Mouse (Mus musculus) adrenal gland, postnatal 10 days (tissue): ENCODE results near the gene Nptx1. TPM values are rescaled to one million over a fixed set of nuclear protein-coding genes. Genes with fewer than 3 reads are reported as not detected.
A peak's percentile ranks its signal among the peaks of the same experiment; 100 is the strongest.

ENCODE experiments used
- DNase-seq: peaks from one replicate; pipeline ENCODE4 v3.0.0; 2021; ENCODE audit warnings: mixed read lengths
- total RNA-seq, 2 experiments: library from RNA; stranded (reverse); gene quantifications; 2 replicates each; pipeline ENCODE4 v1.2.3; 2021

Nptx1 gene
- total RNA-seq, 2 experiments from 2014 or later, result 2.5 to 3.4 TPM

DNA sequence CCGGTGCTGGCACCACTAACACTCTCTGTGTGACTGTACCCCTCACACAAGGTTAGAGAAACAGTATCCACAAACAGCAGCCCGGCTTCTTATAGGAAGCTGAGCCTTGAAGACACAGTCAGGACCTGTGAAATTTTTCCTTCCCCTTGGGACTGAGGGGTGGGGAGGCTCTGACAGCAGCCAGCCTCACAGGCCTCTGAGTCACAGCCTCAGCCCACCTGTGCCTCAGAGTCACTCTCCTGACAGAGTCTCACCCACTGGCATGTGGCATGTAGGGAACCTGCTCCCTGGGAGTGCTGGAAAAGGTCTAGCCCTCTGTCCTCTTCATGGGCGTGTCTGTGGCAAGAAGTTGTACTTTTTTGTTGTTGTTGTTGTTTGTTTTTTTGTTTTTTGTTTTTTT is 3.9 kb upstream of the Nptx1 start:
- DNase-seq, result no peak

DNA sequence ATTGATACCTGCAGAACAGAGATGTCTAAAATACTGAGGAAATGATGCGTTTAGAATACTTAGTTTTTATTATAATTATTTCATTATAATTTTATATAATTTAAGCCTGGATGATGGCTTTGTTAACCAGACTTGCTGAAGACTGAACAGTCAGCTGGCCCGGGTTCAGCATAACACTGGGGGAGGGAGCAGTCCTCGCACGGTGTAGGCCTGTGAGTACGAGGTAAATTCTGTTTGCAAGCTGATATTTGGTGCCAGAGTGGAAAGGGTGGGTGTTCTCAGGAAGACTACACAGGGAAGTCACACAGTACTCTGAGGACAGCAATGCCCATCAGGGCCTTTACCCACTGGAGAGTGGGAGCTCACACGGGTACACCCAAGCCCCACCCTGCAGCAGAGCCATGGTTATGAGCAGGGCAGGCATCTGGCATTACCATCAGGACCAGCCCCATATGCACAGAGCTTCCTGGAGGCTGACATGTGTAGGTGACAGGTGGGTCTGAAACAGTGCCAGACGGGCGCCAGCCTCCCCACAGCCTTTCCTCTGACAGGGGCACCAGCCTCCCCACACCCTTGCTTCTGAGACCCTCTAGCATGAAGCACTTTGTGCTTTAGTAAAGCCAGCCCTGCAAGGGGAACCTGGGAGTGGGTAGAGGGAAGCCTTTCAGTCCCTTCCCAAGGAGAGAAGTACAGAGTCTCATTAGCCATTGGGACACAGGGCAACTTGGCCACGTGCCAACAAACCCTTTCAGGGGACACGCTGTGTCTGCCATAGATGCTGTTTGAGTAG is 3.2 kb upstream of the Nptx1 start:
- no peak for DNase-seq

DNA sequence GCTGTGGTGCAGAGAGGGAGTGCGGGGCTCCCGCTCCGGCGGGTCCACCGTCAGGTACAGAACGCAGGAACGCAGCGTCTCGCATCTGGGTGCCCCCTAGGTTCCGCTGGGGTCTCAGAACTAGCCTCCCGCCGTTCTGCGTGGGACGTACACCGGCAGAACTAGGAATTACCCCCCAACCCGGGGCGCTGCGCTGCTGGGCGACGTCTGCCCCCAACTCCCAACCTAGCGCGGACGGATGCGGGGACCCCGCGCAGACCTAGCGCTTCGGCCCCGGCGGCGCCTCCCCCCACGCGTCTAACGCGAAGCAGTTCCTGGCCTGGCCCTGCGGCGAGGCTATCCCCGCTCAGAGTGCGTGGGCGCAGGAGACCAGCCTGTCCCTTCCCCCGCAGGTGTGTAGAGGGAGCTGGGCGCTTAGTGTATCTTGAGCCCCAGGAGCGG is 1.8 kb upstream of the Nptx1 start:
- peak; percentile 33 for DNase-seq

DNA sequence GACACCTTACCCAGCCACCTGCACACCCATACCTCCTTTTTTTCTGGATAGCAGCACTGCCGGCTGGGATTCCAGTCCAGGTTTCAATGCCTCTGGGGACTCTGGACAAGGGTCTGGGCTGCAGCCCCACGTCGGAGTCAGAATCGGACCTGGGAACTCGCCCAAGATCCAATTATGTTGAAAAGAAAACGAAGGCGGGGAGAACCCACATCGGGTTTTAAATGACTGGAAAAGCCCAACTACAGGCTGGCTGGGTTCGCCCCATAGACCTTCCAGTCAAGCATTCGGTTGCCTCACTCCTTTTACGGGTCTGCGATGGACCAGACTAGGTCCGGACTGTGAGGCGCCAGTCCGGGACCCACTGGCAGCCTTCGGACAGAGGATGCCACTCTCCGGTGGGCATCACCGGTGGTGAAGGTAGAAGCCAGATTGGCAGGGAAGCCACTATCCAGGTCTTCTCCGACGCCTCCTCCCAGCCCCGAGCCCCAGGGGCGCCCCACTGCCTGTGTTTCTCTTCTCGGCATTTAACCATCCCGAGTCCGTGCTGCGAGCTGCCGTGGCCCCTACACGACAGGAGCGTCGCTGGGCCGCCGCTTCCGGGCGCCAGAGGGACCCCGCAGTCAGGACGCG is 1.3 kb upstream of the Nptx1 start:
- peak; percentile 13 for DNase-seq

DNA sequence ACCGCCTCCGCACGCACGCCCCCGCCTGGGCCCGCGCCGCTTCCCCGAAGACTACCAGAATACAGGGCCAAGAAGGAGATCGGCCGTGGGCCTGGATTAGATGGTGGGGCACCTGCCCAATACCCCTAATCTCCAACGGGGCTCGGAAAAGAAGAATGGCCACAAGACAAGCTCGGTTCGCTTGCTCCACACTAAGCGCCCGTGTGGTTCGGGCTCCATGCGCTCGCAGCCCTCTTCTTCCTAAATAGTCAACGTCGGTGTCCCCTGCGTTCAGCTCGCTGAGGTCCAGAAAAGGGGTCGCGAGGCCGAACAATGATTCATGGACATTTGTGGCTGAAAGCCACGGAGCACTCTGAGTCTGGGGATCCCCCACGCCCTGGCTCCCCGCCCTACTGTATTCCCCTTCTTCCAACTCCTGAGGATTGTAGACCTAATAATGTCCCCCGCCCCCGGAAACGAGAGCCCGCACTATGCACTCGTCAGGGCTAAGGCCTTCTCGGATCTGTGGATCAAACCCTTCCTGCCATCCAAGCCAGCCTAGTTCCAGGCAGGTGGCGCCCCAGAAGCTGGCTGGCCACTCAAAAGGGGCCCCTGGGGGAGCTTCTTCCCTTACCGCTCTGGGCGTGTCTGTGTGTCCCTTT is 518 bp upstream of the Nptx1 start:
- peak; percentile 27 for DNase-seq

DNA sequence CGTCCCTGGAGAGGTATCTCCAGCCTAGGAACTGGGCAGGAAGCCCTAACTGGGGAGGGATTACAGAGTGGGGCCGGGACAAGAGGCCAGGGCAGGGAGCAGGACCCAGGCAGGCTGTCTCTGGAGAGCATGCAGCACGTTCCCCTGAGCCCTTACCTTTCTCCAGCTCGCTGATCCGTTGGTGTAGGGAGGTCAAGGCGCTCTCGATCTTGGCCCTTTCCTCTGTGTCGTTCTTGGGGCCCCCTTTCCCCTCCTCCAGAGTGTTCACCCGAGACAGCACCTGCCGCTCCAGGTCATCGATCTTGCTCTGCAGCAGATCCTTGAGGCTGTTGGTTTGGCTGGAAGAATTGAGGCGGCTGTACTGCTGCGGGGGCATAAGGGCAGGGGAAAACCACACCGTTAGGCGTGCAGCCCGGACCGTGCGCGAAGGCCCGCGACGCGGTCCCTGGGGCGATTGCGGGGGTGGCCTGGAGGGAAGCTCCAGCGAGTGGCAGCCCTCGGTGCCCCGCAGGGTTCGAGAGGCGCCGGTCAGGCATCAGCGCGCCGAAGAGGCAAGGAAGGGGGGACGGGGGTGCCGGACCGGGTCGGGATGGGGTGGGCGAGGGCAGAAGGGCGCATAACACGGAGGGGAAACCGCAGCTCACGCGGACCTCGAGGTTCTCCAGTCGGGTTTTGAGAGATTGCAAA is 914 bp downstream of the Nptx1 start:
- peak; percentile 74 for DNase-seq

DNA sequence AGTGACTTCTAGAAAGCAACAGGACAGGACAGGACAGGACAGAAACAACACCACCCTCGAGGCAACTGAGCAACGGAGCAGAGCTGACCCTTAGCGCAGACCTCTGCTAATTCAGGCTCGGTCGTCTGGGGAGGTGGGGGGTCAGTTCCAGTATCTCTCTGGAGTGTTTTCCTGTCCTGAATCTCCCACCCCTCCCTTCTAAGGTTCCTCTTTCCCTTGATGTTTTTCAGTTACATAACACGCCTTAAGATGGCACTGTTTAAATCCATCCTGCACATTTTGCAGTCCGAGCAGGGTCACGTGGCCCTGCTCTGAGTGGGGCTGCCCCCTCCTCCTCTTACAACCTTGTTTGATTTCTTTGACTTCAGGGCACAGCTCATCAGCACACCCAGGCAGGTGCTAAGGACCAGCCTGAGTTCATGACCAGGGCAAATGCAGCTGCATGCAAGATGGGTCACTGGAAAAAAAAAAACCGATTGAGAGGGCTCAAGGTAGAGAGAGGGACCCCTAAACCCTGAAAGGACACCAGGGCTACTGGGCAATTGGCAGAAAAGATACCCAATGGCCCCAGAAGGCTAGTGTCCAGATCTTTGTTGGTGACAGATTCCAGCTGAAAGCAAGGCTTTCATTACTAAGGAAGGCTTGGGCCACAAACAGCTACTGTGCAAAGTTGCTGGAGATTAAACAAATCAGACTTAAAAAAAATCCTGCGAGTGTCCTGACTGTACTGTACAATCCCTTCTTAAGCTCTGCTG is 1.6 kb downstream of the Nptx1 start:
- no peak for DNase-seq

DNA sequence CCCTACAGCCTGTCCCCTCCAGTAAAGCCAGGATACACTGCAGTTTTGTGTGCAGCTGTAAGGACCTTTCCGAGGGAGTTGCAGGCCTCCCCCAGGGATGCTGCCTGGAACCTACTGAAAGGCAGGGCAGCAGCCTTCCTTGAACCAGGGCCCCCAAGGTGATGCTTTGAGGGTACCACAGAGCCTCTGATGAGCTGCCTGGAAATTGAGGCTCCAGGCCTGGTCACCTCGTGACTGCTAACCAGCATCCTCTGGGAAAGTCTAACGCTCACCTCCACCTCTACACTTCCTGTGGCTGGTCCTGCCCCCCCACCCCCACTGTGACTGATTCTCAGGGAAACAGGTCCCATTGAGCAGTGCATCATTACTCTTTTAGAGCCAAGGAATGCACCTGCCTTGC is 2.3 kb downstream of the Nptx1 start:
- no peak for DNase-seq

DNA sequence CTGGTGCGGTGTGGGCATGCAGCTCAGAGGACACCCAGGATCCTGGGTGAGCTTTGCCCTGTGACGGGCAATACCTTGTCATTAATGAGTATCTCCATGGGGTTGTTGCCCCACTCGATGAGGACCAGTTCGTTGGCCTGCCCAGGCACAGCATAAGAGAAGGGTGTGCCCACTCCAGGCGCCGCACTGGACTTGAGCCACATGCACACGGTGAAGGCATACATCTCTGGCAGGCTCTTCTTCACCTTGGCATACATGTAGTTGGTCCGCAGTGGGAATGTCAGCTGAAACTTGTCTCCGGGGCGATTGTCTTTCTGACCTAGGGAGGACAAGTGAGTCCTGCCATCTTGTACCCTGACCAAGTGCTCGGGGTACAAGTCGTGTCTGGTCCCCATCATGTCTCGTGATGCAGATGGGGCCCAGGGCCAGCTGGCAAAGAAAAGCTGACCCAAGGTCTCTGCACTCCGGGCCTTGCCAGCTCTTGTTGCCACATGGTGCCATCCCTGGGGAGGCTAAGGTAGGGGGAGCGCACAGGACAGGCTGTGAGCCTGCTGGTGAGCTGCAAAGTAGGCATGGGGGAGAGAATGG is 2.9 kb downstream of the Nptx1 start:
- peak; percentile 84 for DNase-seq

DNA sequence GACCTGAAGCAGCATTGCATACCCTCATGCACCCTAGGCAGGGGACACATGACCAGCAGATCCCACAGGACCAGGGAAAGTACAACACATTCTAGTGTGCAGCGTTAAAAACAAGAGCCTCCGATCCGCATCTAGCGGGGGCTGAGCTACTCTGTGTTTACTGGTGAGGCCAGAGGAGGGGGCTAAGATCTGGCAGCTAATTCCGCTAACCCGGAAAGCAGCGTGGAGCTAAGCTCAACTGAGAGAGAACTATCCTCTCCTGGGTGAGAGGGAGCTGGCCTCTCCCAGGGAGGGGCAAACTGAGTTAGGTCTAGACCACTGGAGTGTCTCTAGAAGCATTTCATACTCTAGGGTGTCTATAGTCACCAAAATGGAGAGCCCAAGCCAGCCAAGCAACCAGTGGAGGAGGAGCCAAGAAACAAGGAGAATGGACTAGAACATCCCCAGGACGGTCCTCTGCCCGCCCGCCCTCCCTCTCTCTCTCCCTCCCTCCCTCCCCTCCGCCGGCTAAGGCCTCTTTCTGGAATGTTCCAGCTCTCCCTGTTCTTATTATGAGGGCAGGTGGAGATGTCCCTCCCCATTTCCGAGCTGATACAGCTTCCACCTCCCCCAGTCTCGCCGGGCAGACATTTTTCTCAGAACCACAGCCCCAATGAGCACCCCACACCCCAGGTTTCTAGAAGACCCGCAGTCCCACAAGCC is 3.6 kb downstream of the Nptx1 start:
- DNase-seq, result no peak

DNA sequence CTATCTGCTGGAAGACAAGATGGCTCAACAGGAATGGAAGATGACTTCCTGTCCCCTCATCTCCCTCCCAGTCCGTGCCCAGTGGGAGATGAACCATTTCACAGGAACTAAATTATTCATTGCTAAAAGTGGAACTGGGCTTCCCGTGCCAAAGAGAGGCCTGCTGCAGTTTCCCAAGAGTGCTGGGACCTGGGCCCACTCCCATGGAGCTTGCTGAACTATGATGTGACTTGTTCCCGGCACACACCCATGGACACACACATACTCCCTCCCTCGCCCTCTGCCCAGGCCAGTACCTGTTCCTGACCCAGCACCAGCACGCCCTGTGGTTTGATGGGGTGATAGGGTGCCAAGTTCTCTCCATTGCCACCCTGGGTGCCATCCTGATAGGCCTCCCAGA is 4.7 kb downstream of the Nptx1 start:
- DNase-seq, result no peak

DNA sequence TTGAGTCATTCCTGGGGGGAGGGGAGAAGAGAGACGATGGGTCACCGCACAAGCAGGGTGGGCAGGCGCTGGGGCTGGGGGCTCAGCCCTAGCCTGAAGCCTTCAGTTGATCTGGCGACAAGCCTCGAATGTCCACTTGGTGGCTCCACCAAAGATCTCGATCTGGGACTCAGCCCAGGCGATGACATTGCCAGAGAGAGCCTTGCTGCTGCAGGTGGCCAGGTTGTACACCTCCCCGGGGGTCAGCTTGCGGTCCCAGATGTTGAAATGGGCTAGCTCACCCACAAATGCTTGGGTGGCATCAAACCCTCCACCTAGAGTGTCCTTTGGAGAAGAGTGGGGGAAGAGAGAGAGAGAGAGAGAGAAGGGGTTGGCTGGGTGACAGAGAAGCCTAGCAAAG is 5.2 kb downstream of the Nptx1 start:
- peak; percentile 22 for DNase-seq

DNA sequence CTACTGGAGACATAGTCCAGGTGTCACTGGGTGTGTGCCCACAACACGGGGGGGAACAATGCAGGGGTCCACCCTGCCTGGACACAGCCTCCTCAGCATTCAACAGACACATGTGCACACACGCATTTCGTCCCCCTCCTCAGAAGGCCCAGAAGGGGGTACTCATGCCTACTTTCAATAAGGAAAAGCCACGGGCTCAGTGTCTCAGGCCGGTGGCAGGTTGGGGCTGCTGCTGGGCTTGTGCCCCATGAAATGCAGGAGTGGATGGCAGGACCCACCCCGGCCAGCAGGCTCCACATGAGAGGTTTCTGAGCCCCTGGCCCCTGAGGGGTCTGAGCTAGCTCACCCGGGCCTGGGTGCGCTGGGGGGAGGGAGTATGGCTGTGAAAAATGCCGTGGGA is 6.5 kb downstream of the Nptx1 start:
- DNase-seq, result no peak

DNA sequence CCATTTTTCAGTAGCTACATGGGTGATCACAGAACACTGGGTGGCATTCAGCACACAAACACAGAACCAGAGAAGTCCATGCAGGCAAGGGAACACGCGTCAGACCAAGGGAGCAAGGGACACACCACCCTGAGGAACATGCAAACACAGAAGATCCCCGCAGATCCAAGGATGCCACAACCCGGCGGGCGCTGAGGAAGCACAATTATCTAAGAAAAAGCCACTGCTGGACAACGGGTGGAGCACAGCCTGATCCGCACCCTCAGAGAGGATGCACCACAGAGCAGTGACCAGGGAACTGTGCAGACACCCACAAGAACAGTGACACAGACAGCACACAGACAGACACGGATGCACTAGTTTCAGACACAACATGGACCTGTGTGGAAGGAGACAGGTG is 7.0 kb downstream of the Nptx1 start:
- no peak for DNase-seq

DNA sequence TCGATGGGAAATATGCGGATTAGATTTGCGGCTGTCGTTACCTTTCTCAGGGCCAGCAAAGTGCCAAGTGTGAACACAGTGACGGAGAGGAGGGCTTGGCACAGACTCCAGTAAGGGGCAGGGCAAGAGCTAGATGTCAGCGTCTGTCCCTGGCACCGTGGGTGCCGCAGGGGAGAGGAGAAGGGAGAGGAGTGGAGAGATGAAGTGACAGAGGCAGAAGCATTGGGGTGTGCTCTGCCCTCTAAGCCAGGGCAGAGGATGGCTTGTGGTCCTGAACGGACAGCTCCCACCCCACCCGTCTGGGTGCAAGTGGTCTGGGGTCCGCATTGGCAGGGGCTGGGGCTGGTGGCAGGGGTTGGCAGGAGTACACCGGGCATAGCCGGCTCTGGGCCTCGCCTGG is 7.6 kb downstream of the Nptx1 start:
- peak; percentile 19 for DNase-seq

DNA sequence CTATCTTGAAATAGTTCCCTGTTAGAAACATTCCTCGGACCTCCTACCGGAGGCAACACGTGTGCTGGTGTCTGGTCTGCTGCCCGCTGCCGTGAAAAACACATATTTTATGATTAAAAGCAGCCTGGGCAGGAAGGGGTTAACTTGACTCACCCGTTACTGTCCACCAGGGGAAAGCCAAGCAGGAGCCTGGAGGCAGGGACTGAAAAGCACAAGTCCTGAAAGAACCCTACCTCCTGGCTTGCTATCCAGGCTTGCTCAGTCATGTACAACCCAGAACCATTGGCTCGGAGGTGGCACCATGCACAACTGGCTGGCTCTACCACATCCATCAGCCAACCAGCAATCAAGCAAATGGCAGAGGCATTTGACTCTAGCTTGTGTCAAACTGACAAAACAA is 13.8 kb downstream of the Nptx1 start:
- DNase-seq, result no peak

DNA sequence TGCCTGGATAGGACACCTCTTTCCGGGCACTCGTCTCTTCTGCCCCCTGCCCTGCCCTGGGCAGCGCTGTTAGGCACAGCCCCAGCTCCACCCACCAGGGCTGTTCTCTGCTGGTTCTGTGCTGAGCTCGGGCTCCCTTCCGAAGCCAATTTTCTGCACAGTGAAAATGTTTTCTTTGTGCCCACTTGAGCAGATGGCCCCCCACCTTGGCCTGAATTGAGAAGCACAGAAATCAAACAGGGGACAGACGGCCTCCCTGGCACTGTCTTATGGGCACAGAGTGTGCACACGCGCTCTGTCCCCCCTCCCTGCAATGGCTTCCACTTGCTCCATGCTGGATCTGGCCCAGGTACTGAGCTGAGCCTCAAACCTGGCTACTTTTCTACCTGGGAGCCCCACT is 15.1 kb downstream of the Nptx1 start:
- DNase-seq, result no peak

DNA sequence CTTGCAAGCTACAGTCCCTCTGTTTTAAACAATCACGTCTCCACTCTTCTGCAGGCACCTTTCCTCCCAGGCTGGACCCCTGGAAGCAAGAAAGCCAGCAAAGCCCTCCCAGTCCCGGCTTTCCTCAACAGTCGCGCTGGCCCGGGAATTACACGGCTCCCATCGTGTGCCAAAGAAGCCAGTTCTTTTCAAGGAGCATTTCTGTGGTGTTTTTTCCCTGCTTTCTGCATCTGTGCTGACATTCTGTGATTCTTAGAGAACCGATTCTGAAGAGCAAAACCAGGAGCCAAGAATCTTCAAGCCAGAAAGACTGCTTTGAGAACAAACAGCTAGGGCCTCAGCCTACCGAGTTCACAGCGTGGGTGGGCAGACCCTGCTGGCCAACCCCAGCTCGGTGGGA is 18.6 kb downstream of the Nptx1 start:
- DNase-seq, result no peak

DNA sequence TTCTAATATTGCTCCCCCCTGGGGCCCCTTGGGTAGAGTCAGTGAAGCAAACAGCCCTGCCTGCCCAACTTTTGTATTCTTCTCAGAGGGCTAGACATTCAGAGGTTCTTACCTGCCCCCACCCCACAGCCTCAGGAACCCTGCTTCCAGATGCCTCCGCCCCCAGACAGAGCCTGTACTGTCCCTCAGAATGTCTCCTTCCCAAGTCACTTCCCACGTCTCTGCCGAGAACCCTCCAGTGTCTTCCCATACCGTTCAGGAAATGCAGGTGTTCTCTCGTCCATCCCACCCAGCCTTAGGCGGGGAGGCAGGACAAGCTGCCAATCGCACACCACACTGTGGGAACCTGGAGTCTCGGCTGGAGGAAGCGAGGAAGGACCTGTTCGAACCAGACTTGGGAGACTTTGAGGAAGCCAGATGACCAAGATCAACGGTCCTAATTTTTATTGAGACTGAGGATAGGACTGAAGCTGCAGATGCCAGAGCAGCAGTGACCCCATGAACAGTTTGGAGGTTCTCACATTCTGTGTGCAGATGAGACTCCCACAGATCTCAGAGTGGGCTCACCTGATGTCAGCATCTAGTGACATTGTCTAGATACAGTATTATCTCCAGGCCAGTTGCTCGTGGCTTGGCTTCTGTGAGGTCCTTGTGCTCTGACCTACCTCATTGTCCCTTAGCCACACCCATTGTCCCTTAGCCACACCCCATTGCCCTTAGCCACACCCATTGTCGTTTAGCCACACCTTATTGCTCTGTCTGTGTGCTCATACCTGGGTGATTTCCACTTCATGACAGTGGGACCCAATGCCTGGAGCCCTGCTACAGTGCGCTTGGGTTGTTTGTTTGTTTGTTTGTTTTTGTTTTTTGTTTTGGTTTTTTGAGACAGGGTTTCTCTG is 21.2 kb downstream of the Nptx1 start:
- no peak for DNase-seq

DNA sequence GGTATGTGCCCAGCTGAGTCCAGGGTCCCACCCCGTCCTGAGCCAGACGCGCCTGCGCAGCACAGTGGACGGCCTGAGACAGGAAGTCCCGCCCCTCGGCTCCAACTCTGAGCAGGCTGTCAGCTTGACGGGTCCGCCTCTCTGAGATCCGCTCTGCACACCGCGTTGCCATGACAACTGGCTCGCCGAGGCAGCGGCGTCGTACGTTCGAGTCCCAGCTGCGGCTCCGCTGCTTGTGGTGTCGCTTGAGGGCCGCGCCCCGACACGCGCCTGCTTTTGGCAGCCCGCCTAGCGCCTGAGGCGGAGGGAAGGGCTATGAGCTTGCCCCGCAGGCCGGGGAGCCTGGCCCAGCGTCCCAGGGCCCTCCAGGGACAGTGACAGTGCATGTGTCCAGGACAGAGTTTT is 23.0 kb downstream of the Nptx1 start:
- peak; percentile 89 for DNase-seq
